Mouse (Mus musculus): ENCODE measurements around the gene Neurl3. TPM values are rescaled to one million over a fixed set of nuclear protein-coding genes. Genes with fewer than 3 reads are reported as not detected.

The Neurl3 gene
- 3.4 TPM for polyA plus RNA-seq (2015; fragmentation: Illumina TruSeq; extraction: RNeasy Lipid Tissue Mini Kit (QIAGEN cat#74804); ENCODE audit: insufficient read depth, low read depth, low replicate concordance)

GRCm38 (mm10) chr1:36274455-36274854, at the start of gene Neurl3:
Neurl3 (minus strand) TSS chr1:36274679.

DNA sequence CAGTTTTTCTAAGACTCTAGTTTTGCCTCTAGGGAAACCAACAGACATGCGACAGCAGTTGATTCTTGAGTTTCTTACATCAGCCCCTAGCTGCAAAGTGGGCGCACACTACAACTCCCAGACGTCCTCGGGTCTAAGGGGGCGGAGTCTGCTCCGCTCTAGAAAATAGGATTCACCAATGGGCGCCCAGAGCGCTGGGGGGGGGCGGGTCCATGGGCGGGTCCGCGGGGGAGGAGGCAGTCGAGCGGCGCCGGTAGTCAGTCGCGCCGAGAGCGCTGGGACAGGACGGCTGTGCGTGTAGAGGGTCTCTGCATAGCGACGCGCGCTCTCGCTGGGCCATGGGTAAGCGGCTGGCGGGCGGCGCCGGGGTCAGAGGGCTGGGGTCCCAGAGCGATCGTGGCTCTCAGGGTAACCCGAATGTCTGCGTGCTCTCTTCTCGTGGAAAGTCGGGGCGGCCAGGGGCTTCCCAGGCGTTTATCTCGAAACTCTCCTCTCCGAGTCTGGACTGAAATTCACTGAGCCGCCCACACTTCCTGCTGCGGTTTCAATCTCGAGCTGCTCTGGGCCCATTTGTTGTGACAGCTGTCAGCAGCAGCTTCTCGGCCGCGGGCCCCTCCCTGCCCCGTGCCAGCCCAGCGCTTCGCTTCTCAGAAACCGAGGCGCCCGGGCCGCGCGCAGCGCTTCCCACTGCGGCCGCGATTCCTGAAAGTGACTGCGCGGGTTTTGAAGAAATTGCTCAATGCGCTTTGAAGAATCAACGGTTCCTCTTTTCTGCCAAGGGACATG, 33.2 kb upstream of the Neurl3 start, which contains the start of gene Arid5a:
Gene Arid5a, plus strand, starts transcription at position 239 of the 786 bp plus-strand sequence.

GRCm38 (mm10) chr1:36244058-36244827, 30.2 kb downstream of the Neurl3 start, which contains the start of gene Uggt1:
Uggt1 (minus strand) TSS chr1:36244720.

Other genes with a start within 250 kb of the Neurl3 start
- 6.1 TPM for gene Hs6st1, start 206.3 kb downstream of the Neurl3 start, polyA plus RNA-seq (2015; fragmentation: Illumina TruSeq; extraction: RNeasy Lipid Tissue Mini Kit (QIAGEN cat#74804); ENCODE audit: insufficient read depth, low read depth, low replicate concordance)
- gene Uggt1, start 30.0 kb downstream of the Neurl3 start, polyA plus RNA-seq (2015; fragmentation: Illumina TruSeq; extraction: RNeasy Lipid Tissue Mini Kit (QIAGEN cat#74804); ENCODE audit: insufficient read depth, low read depth, low replicate concordance), result 12.0 TPM
- gene Arid5a, start 33.1 kb upstream of the Neurl3 start, polyA plus RNA-seq (2015; fragmentation: Illumina TruSeq; extraction: RNeasy Lipid Tissue Mini Kit (QIAGEN cat#74804); ENCODE audit: insufficient read depth, low read depth, low replicate concordance), result 3.9 TPM
- 9.1 TPM for gene Kansl3, start 94.5 kb upstream of the Neurl3 start, polyA plus RNA-seq (2015; fragmentation: Illumina TruSeq; extraction: RNeasy Lipid Tissue Mini Kit (QIAGEN cat#74804); ENCODE audit: insufficient read depth, low read depth, low replicate concordance)
- not detected for gene Fer1l5, start 97.6 kb upstream of the Neurl3 start, polyA plus RNA-seq (2015; fragmentation: Illumina TruSeq; extraction: RNeasy Lipid Tissue Mini Kit (QIAGEN cat#74804); ENCODE audit: insufficient read depth, low read depth, low replicate concordance)
- gene Lman2l, start 170.6 kb upstream of the Neurl3 start, polyA plus RNA-seq (2015; fragmentation: Illumina TruSeq; extraction: RNeasy Lipid Tissue Mini Kit (QIAGEN cat#74804); ENCODE audit: insufficient read depth, low read depth, low replicate concordance), result 6.6 TPM
- gene Cnnm4, start 196.9 kb upstream of the Neurl3 start, polyA plus RNA-seq (2015; fragmentation: Illumina TruSeq; extraction: RNeasy Lipid Tissue Mini Kit (QIAGEN cat#74804); ENCODE audit: insufficient read depth, low read depth, low replicate concordance), result 0.68 TPM
- gene Cnnm3, start 237.2 kb upstream of the Neurl3 start, polyA plus RNA-seq (2015; fragmentation: Illumina TruSeq; extraction: RNeasy Lipid Tissue Mini Kit (QIAGEN cat#74804); ENCODE audit: insufficient read depth, low read depth, low replicate concordance), result 4.8 TPM